Mouse (Mus musculus) lung, postnatal 36 days (tissue): Measurements from ENCODE around the gene Supt20.
A peak's percentile ranks its signal among the peaks of the same experiment; 100 is the strongest.
"Not testable (repeated sequence)": the region's sequence is repeated elsewhere in the genome, so short reads cannot be mapped to it uniquely, and the experiment has no call there.

Source experiments
- DNase-seq: peaks from one replicate; pipeline ENCODE4 v3.0.0; 2022; ENCODE audit warnings: mixed read lengths

Gene Supt20

DNA sequence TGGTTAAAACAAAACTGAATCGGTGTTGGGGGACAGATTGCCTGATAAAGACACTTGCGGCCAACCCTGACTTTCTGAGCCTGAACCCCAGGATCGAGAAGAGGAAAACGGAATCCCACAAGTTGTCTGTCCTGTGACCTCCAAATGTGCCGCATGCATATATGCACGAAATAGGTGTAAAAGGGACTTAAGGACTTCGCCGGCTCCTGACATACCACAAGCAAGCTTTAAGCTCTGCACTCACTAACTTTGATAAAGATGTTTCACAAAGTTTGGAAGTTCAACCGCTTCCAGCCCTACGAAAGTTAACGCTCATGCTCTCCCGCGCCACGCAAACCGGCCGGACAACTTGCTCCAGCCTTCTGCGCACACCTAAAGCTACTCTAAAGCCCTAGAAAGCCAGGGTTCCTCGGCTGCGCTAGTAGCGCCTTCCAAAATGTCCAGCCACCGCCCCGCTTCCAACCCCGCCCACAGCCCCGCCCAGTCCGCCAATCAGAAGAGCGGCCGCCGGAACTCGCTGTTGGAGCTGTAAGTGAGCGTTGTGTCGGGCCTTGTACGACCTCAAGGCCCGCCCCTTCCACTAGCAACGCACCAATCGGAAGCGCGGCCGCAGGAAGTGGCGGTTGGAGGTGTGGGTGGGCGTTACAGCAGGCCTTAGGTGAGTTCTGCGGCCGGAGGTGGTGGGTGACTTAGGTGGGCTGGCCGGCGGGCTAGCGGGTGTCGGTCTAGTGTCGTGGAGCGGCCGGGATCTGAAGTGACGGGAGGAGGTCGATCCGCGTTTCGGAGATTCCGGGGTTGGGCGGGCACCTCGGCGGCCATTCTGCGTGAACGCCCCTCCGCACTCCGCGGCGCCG is at the start of gene Supt20:
Gene Supt20, plus strand, starts transcription at position 606 of the 854 bp plus-strand sequence.
- DNase-seq: peak; percentile 96

GRCm38 (mm10) chr3:54642851-54643250 is 49.8 kb upstream of the Supt20 start:
- no peak for DNase-seq

DNA sequence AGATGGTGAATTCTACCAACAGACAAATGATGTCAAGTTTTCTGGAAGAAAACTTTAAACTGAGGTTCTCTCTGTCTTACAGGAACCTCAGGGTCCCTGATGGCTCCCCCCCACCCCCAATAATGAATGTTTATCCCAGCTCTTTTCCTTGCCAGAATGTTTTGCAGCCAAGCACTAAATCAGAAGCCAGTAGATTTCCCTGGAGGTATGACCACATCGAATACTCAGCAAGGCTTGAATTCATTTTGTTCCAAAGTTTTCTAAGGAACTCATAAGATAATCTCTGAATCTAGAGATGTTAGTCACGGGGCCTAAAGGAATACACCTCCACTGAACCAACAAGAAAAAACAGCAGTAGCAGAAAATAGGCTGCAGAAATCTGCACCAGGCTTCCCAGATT is 45.0 kb upstream of the Supt20 start:
- no peak for DNase-seq

DNA sequence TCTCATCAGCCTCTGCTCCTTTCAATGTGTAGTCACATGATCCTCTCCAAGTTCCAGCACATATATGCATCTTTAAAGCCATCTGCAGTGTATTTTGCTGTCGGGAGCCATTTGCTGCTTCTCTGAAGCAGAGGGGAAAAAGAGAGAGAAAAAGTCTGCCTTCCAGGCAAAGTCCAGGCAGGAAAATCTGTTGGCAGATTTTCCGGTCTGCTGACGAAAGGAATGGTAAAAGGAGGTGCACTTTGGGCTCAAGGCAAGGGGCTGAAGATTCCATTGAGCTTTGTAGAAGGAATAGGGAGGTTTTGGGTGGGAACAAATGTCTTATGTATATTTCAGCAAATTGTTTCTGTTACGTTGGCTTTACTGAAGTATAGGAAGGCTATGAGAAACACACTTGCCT is 41.0 kb upstream of the Supt20 start:
- no peak for DNase-seq

DNA sequence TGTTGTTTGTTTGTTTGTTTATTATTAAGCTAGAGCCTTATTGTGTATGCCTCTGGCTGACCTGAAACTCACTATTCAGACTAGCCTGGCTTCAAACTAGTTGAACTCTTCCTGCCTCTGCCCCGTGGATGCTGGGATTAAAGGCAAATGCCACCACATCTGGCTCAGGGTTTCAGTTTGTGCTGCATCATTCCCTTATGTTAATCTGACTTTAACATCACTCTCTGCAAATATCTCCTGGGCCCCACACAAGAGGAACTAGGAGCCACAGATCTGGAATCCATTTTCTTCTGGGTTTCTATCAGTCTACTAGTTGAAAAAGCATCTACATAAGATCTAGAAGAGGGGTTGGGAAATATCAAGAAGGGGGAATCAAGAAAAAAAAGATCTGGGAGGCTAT is 38.4 kb upstream of the Supt20 start:
- DNase-seq: no peak

DNA sequence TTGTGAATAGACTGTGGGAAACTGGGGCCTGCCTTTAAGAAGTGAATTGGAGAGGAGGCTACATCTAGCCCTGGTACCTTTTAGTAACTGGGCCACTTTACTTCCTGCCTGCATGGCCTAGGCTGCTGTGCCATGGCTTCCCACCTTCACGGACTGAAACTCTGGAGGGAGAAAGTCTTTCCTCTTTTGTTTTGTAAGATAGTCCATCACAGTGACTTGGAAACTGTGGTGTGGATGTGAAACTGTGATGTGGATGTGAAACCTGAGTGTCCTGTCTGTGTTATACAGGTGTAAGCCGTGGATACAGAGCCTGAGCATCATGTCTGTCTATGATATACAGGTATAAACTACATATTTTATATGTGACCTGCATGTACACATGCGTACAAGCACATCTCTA is 35.5 kb upstream of the Supt20 start:
- DNase-seq: no peak

GRCm38 (mm10) chr3:54657888-54658626 is 34.5 kb upstream of the Supt20 start:
- no peak for DNase-seq

- DNase-seq: no peak
Measured at GRCm38 (mm10) chr3:54659736-54660135, 32.9 kb upstream of the Supt20 start.

- no peak for DNase-seq
Measured at GRCm38 (mm10) chr3:54662411-54662810, 30.2 kb upstream of the Supt20 start.

DNA sequence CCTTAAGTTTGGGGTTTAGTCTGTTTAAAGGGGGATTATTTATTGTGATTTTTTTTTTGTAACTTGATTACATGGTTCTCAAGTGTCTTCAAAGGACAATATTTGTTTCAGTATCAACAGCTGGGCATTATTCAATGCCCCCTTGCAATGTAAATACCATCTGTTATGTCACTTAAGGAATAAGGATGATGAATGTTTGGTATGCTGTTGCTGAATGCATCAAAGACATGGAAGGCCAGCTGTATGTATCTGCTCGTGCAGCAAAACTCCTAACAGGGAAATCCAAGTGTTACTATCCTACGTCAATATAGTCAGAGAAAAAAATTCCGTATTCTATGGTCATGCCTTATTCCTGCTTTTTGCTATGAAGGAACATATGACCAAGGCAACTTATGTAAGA is 24.5 kb upstream of the Supt20 start:
- no peak for DNase-seq

DNA sequence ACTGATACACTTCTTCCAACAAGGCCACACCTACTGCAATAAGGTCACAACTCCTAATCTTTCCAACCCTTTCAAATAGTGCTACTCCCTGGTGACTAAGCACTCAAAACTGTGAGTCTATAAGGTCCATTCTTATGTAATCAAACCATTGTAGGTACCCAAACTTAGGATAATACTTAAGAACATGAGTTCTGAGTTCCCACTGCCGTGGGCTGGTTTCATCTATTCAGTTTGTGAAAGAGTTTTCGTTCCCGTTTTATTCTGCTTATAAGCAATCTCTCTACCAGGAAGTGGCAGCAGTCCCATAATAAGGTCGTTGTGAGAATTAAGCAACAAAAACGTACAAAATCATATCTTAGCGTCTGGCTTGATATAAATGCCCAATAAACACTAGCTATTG is 23.9 kb upstream of the Supt20 start:
- DNase-seq: no peak

GRCm38 (mm10) chr3:54669559-54669958 is 23.0 kb upstream of the Supt20 start:
- no peak for DNase-seq

DNA sequence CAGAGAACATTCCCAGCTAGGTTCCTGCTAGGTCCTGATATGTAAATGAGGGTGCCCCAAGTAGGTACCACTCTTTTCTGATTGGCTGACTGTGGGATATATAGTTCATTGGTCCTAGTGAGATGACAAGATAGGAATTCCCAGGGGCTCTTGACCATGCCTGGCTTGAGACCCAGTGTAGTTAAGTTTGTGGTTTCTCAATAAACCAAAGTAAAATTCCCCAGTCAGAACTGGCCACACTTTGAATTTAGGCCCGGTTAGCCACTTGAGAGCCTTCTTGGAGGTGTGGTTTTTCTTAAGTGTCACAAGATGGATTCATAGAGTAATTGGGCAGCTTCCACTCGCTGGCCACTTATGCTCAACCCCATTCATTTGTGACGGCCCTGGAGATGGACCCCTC is 20.5 kb upstream of the Supt20 start:
- DNase-seq: no peak

DNA sequence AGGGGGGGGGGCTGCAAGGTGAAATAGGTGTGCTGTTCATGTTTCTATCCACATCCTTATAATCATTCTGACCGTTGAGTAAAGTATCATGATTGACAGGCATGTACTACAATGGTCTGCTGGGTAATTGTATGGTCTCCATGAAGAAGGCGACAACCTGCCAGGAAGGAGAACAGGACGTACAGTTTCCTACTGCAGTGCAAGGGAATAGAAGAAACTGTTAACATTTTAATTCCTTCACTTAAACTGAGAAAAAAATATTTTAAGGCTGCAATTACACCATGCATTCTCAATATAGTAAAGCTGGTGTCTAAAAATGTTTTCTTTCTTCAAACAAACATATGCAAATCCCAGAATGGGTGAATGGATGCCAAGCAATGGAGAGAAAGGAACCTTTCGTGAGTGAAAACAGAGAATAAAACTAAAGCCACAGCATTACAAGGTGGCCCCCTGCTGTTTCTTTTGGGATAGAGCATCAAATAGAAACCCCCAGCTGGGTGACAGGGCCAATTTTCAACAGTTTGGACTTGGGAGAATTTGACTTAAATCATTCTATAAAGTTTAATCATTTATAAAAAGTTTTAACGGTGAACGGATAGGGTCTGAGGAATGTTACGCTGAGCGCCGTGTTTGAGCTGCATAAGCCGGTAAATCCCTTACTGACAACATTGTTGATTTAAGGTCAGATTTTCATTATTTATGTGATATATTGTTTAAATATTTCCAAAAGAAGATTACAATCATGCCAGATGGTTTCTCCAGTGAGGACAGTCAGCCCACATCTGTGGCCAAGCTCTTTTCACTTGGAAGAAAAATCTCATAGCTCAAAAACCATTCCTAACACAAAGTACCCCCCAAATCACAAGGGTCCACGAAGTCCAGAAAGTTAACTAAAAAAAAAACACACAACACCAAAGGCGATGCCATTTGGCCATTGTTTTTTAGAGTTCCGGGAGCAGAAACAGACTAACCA is 19.8 kb upstream of the Supt20 start:
- DNase-seq: peak; percentile 49

- DNase-seq: no peak
Measured at GRCm38 (mm10) chr3:54676818-54677217, 15.8 kb upstream of the Supt20 start.

DNA sequence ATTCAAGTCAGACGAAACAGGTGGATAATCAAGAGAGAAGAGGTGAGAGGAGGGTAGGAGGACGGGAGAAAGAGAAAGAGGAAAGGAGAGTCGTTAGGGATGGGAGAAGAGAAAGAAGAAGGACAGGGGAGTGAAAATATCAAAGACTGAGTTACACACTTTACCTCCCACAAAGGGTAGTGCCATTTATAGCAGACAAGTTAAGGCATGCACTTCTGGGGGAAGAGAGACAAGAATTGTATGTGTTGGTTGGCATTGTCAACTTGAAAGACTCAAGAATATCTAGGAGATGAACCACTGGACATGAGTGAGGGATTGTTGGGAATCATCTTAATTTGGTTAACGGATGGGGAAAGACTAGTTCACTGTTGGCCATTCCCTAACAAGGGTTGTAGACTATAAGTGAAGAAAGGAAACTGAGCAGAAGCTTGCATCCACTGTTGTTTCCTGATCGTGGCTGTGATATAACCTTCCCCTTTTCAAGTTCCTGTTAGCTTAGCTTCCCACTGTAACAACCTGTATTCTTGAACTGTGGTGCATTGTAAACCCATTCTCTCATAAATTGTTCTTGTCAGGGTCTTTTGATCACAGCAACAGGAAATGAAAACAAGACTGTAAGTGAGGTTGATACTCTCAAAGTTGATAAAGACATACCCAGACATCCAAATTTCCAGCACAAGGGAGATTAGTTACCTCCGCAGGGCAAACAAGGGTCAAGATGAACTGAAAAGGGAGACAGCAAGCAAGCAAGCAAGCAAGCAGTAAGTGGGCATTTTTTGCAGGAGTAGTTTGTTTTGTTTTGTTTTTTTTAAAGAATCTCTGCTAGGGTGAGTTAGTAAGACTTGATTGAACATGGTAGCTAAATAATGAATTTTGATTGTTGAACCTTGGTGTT is 11.1 kb upstream of the Supt20 start:
- no peak for DNase-seq

DNA sequence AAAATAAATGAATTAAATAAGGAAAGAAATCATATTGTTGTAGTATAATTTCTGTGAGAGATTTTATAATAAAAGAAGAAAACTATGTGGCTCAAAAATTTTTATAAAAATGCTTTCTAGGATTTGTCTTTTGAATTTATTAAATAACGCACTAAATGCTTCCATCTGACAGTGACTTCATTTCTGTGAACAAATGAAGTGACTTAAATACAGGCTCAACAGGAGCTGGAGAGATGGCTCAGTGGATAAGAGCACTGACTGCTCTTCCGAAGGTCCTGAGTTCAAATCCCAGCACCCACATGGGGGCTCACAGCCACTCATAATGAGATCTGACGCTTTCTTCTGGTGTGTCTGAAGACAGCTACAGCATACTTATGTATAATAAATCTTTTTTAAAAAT is 7.4 kb upstream of the Supt20 start:
- DNase-seq: no peak

GRCm38 (mm10) chr3:54687245-54687644 is 5.4 kb upstream of the Supt20 start:
- peak; percentile 29 for DNase-seq

- DNase-seq: no peak
Measured at GRCm38 (mm10) chr3:54689091-54689490, 3.5 kb upstream of the Supt20 start.

GRCm38 (mm10) chr3:54693056-54693415 is 429 bp downstream of the Supt20 start:
- no peak for DNase-seq

DNA sequence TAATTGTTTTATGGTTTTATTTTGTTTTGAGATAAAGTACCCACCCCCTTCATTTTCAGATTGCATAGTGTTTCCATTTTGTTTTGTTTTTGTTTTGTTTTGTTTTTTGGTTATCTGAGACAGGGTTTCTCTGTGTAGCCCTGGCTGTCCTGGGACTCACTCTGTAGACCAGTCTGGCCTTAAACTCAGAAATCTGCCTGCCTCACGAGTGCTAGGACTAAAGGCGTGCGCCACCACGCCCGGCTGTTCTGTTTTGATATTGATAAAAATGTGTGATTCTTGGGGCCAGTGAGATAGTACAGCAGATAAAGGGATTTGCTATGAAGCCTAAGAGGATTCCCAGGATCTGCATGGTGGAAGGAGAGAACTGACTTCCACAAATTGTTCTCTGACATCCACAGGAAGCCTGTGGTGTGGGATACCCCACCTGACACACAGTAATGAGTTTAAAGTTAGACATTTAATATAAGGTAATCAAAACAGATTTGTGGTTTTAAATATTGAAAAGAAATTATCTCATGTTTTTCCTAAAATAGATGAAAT is 7.2 kb downstream of the Supt20 start:
- DNase-seq: no peak

DNA sequence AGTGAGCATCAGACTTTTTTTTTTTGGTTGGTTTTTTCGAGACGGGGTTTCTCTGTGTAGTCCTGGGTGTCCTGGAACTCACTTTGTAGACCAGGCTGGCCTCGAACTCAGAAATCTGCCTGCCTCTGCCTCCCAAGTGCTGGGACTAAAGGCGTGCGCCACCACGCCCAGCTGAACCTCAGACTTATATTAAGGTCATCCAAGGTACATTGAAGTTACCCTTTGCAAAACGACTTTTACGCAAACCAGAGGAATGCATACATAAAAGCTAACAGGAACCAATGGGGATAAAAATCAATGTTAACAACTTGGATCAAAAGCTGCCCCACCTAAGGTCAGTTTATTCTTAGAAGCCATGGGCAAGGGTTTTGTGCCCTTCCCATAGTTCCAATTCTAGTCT is 11.5 kb downstream of the Supt20 start:
- DNase-seq: not testable (repeated sequence)
